Mouse (Mus musculus): Measurements from ENCODE around the gene Aadacl4. TPM values are rescaled to one million over a fixed set of nuclear protein-coding genes. Genes with fewer than 3 reads are reported as not detected.

The Aadacl4 gene
- not detected for polyA plus RNA-seq (2015; fragmentation: Illumina TruSeq; extraction: RNeasy Lipid Tissue Mini Kit (QIAGEN cat#74804); ENCODE audit: insufficient read depth, low replicate concordance)

DNA sequence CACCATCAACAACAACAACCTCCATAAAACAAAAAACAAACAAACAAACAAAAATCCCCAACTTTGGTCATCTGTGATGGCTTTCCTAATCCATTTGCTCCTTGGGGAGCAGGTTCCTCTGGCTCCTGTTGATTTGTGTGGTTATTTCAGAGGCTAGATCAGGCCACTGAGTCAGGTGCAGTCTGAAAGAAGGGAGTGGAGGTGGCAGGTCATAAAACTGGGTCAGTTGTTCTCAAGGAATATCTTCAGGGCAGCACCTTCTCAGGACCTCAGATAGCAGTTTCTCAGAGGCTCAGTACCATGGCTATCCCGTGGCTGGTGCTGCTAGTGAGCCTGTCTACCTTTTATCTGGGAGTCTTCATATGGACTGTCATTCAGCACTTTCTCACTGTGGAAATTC, at the start of gene Aadacl4:
Gene Aadacl4, plus strand, starts transcription at position 301 of the 400 bp plus-strand sequence.

GRCm38 (mm10) chr4:144565034-144565433, 48.5 kb upstream of the Aadacl4 start, which contains the start of gene Gm13124:
Gene Gm13124 (minus strand): TSS chr4:144565134.

Other genes starting within 250 kb of the Aadacl4 start
- not detected for gene Pramef20, start 235.8 kb upstream of the Aadacl4 start, polyA plus RNA-seq (2015; fragmentation: Illumina TruSeq; extraction: RNeasy Lipid Tissue Mini Kit (QIAGEN cat#74804); ENCODE audit: insufficient read depth, low replicate concordance)
- gene Pramef12, start 205.2 kb upstream of the Aadacl4 start, polyA plus RNA-seq (2015; fragmentation: Illumina TruSeq; extraction: RNeasy Lipid Tissue Mini Kit (QIAGEN cat#74804); ENCODE audit: insufficient read depth, low replicate concordance), result not detected
- not detected for gene 1700012P22Rik, start 174.9 kb upstream of the Aadacl4 start, polyA plus RNA-seq (2015; fragmentation: Illumina TruSeq; extraction: RNeasy Lipid Tissue Mini Kit (QIAGEN cat#74804); ENCODE audit: insufficient read depth, low replicate concordance)
- not detected for gene Gm9944, start 160.4 kb upstream of the Aadacl4 start, polyA plus RNA-seq (2015; fragmentation: Illumina TruSeq; extraction: RNeasy Lipid Tissue Mini Kit (QIAGEN cat#74804); ENCODE audit: insufficient read depth, low replicate concordance)
- gene Aadacl3, start 150.0 kb upstream of the Aadacl4 start, polyA plus RNA-seq (2015; fragmentation: Illumina TruSeq; extraction: RNeasy Lipid Tissue Mini Kit (QIAGEN cat#74804); ENCODE audit: insufficient read depth, low replicate concordance), result not detected
- not detected for gene 9430007A20Rik, start 93.9 kb upstream of the Aadacl4 start, polyA plus RNA-seq (2015; fragmentation: Illumina TruSeq; extraction: RNeasy Lipid Tissue Mini Kit (QIAGEN cat#74804); ENCODE audit: insufficient read depth, low replicate concordance)
- gene Gm13124, start 48.6 kb upstream of the Aadacl4 start, polyA plus RNA-seq (2015; fragmentation: Illumina TruSeq; extraction: RNeasy Lipid Tissue Mini Kit (QIAGEN cat#74804); ENCODE audit: insufficient read depth, low replicate concordance), result not detected
- not detected for gene Gm436, start 72.7 kb downstream of the Aadacl4 start, polyA plus RNA-seq (2015; fragmentation: Illumina TruSeq; extraction: RNeasy Lipid Tissue Mini Kit (QIAGEN cat#74804); ENCODE audit: insufficient read depth, low replicate concordance)
- gene Gm13178, start 107.7 kb downstream of the Aadacl4 start, polyA plus RNA-seq (2015; fragmentation: Illumina TruSeq; extraction: RNeasy Lipid Tissue Mini Kit (QIAGEN cat#74804); ENCODE audit: insufficient read depth, low replicate concordance), result not detected
- not detected for gene Gm438, start 172.9 kb downstream of the Aadacl4 start, polyA plus RNA-seq (2015; fragmentation: Illumina TruSeq; extraction: RNeasy Lipid Tissue Mini Kit (QIAGEN cat#74804); ENCODE audit: insufficient read depth, low replicate concordance)

Data from spleen, adult 10 weeks (tissue).